Comparison of ENCODE assay signal across 27 mouse cellular contexts in the genomic region with DNA sequence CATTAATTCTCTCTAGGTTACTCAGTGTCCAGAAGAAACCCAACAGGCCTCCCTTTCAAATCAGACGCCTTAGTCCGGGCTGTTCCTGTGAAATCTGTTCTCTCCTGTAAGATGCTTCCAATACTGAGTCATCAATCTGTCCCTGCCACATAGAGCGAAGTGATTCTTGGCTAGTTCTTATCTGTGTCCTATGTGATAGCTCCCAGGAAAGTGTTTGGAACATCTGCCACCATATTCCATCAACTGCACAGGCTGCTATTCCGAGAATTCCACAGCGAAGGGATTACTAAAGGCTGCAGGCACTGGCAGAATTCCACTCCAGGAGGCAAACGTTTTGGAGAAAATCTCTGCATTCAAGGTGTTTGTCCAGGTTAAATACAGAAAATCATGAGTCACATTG.
A peak's percentile ranks its signal among the peaks of the same experiment; 100 is the strongest.
DNase-seq lines count a peak whose midpoint lies in the region; ATAC-seq and TF ChIP-seq lines count a peak whose summit lies in the region.
"Had no signal": no experiment of that assay in that cellular context is flagged by ENCODE, and none has a peak within 500 bp of the region (broad histone marks: within the 10 kb centered on the region; RNA-seq: fewer than 3 reads in every experiment).

No protein-coding gene starts in this region.

- H3K9me3 ChIP-seq in forebrain, embryonic 16.5 days (ENCODE audit: control insufficient read depth, low read length): no peaks in the 10 kb centered on the region
- H3K9me3 ChIP-seq in forebrain, embryonic 13.5 days (replicated peaks): no peaks in the 10 kb centered on the region
- H3K9me3 ChIP-seq: embryonic facial prominence, embryonic 13.5 days; heart, embryonic 12.5 days; hindbrain, embryonic 15.5 days; kidney, embryonic 15.5 days; liver, embryonic 12.5 days; midbrain, embryonic 13.5 days; neural tube, embryonic 13.5 days had no signal

- TF ChIP-seq CTCF in layer of hippocampus, adult 2 months (conservative IDR thresholded peaks at IDR 0.05): no peak

- no peak overlapping the region for H3K27ac ChIP-seq in forebrain, embryonic 16.5 days (ENCODE audit: low read length)
- H3K27ac ChIP-seq in forebrain, embryonic 13.5 days: no peak overlapping the region
- H3K27ac ChIP-seq in layer of hippocampus, adult 2 months: peak overlapping the region; percentile 61; the same call in 1 of the 2 replicates
- H3K27ac ChIP-seq: embryonic facial prominence, embryonic 13.5 days; heart, adult 2 months; hindbrain, embryonic 15.5 days; kidney, embryonic 15.5 days; liver, embryonic 12.5 days; macrophage; midbrain, embryonic 13.5 days; neural tube, embryonic 13.5 days had no signal

- WGBS in forebrain, embryonic 16.5 days: 62% methylated on average over 6 of the region's 6 CpGs
- WGBS in forebrain, embryonic 13.5 days: 82% methylated on average over 6 of the region's 6 CpGs

- no peaks in the 10 kb centered on the region; the same call in 1 of the 2 replicates for H3K36me3 ChIP-seq in forebrain, embryonic 16.5 days (ENCODE audit: control insufficient read depth, insufficient read depth)
- H3K36me3 ChIP-seq in forebrain, embryonic 13.5 days (ENCODE audit: poor library complexity, severe bottlenecking): 0 out of 2 replicates have a peak, but pooled peaks cover 1% of the 10 kb centered on the region
- H3K36me3 ChIP-seq: embryonic facial prominence, embryonic 13.5 days; heart, embryonic 12.5 days; hindbrain, embryonic 15.5 days; kidney, embryonic 15.5 days; liver, embryonic 12.5 days; midbrain, embryonic 13.5 days; neural tube, embryonic 13.5 days had no signal

- no peak overlapping the region for H3K4me3 ChIP-seq in forebrain, embryonic 16.5 days (replicated peaks; ENCODE audit: low read length)
- H3K4me3 ChIP-seq in forebrain, embryonic 13.5 days: no peak overlapping the region
- H3K4me3 ChIP-seq in layer of hippocampus, adult 2 months: no peak overlapping the region
- H3K4me3 ChIP-seq: embryonic facial prominence, embryonic 13.5 days; heart, adult 2 months; heart, embryonic 12.5 days; hindbrain, embryonic 15.5 days; kidney, embryonic 15.5 days; liver, embryonic 12.5 days; midbrain, embryonic 13.5 days; neural tube, embryonic 13.5 days had no signal

- H3K9ac ChIP-seq in forebrain, embryonic 16.5 days (replicated peaks; ENCODE audit: low read depth, low read length): no peak overlapping the region
- H3K9ac ChIP-seq in forebrain, embryonic 13.5 days: no peak overlapping the region
- H3K9ac ChIP-seq: embryonic facial prominence, embryonic 13.5 days; heart, embryonic 12.5 days; hindbrain, embryonic 15.5 days; kidney, embryonic 15.5 days; liver, embryonic 12.5 days; liver, postnatal 0 days; midbrain, embryonic 13.5 days; neural tube, embryonic 13.5 days had no signal

- peak; percentile 47; the same call in 1 of the 2 replicates for ATAC-seq in forebrain, embryonic 16.5 days
- ATAC-seq in forebrain, embryonic 13.5 days: no peak
- ATAC-seq: inflammation-experienced regulatory T-cells, adult 6 months; liver, embryonic 12.5 days; liver, postnatal 0 days; midbrain, embryonic 13.5 days; Patski had no signal

- 0 out of 2 replicates have a peak, but pooled peaks cover 2% of the 10 kb centered on the region for H3K4me1 ChIP-seq in forebrain, embryonic 16.5 days (replicated peaks; ENCODE audit: control insufficient read depth, insufficient read depth, low read length)
- 0 out of 2 replicates have a peak, but pooled peaks cover under 1% of the 10 kb centered on the region for H3K4me1 ChIP-seq in forebrain, embryonic 13.5 days
- H3K4me1 ChIP-seq: hindbrain, embryonic 15.5 days; liver, embryonic 12.5 days; midbrain, embryonic 13.5 days; neural tube, embryonic 13.5 days had no signal

- no peak overlapping the region for H3K4me2 ChIP-seq in forebrain, embryonic 16.5 days (ENCODE audit: low read length)
- no peak overlapping the region for H3K4me2 ChIP-seq in forebrain, embryonic 13.5 days
- H3K4me2 ChIP-seq: embryonic facial prominence, embryonic 13.5 days; heart, embryonic 12.5 days; hindbrain, embryonic 15.5 days; kidney, embryonic 15.5 days; liver, embryonic 12.5 days; midbrain, embryonic 13.5 days; neural tube, embryonic 13.5 days had no signal

- peak in 1 of 2 experiments; percentile 49 for DNase-seq in layer of hippocampus, adult 2 months (ENCODE audit: low spot score in 2 of 2)
- DNase-seq in layer of hippocampus, postnatal 36 days: no peak
- peak; percentile 74 for DNase-seq in right cerebral cortex, adult 18-20 months
- no peak for DNase-seq in right cerebral cortex, postnatal 10 days (ENCODE audit: low spot score in 2 of 2)
- DNase-seq in thymus, postnatal 10 days (ENCODE audit: low spot score in 2 of 2): no peak
- DNase-seq in heart, postnatal 4 days: no peak
- DNase-seq: adrenal gland, postnatal 10 days; cerebellum, adult 11-12 months; cerebellum, postnatal 10 days; heart, adult 2 months; kidney, adult 11 months; liver, postnatal 0 days; lung, postnatal 10 days; right cerebral cortex, postnatal 14 days; thymus, postnatal 14 days had no signal

- no peaks in the 10 kb centered on the region for H3K27me3 ChIP-seq in forebrain, embryonic 16.5 days (replicated peaks; ENCODE audit: control insufficient read depth, insufficient read depth, low read length)
- no peaks in the 10 kb centered on the region; the same call in 1 of the 2 replicates for H3K27me3 ChIP-seq in forebrain, embryonic 13.5 days
- H3K27me3 ChIP-seq: embryonic facial prominence, embryonic 13.5 days; heart, embryonic 12.5 days; hindbrain, embryonic 15.5 days; kidney, embryonic 15.5 days; liver, embryonic 12.5 days; midbrain, embryonic 13.5 days; neural tube, embryonic 13.5 days had no signal
